Mouse (Mus musculus) heart, adult 2 months (tissue): ENCODE results near the gene 1700020A23Rik. TPM values are rescaled to one million over a fixed set of nuclear protein-coding genes. Genes with fewer than 3 reads are reported as not detected.

Experiments
- DNase-seq, 2 experiments: peaks; one replicate each; pipeline ENCODE4 v3.0.0; 2021
- H3K27ac ChIP-seq: fragments of 200-600 bp; 2 replicates; pipeline ENCODE4 v1.8.1; 2022
- H3K27me3 ChIP-seq: fragments of 200-500 bp; 2 replicates; pipeline ENCODE4 v1.6.1; 2012; ENCODE audit warnings: mild to moderate bottlenecking, low read length, inconsistent platforms, mixed read lengths; ENCODE audit not compliant: control insufficient read depth, insufficient read depth
- H3K36me3 ChIP-seq: fragments of 200-500 bp; 2 replicates; pipeline ENCODE4 v1.6.1; 2012; ENCODE audit warnings: low read length, inconsistent platforms; ENCODE audit not compliant: control insufficient read depth, insufficient read depth
- H3K4me1 ChIP-seq: fragments of 200-500 bp; 2 replicates; pipeline ENCODE4 v1.6.1; 2011; ENCODE audit warnings: low read length; ENCODE audit not compliant: control insufficient read depth, insufficient read depth
- H3K4me3 ChIP-seq: fragments of 200-600 bp; 2 replicates; pipeline ENCODE4 v1.8.1; 2022
- H3K79me2 ChIP-seq: fragments of 200-500 bp; replicated peaks from 2 replicates; pipeline ENCODE4 v1.6.1; 2012; ENCODE audit warnings: mild to moderate bottlenecking, inconsistent platforms, low read length, moderate library complexity, mixed read lengths; ENCODE audit not compliant: control insufficient read depth, insufficient read depth
- H3K9ac ChIP-seq: fragments of 200-500 bp; 2 replicates; pipeline ENCODE4 v1.6.1; 2012; ENCODE audit warnings: low read depth, mild to moderate bottlenecking, control low read depth, inconsistent platforms, low read length, mixed read lengths
- CTCF ChIP-seq: fragments of 200-600 bp; IDR thresholded peaks from 2 replicates; pipeline ENCODE4 v1.8.1; 2022; ENCODE audit warnings: antibody characterized with exemption, mild to moderate bottlenecking, moderate library complexity
- EP300 ChIP-seq: fragments of 200-500 bp; IDR thresholded peaks from 2 replicates; pipeline ENCODE4 v1.6.1; 2011; ENCODE audit warnings: low read depth, low read length, control low read depth; ENCODE audit not compliant: insufficient read depth
- POLR2A ChIP-seq: fragments of 200-500 bp; IDR thresholded peaks from 2 replicates; pipeline ENCODE4 v1.6.1; 2011; ENCODE audit warnings: mild to moderate bottlenecking, low read depth, low read length, control low read depth; ENCODE audit not compliant: insufficient read depth
- WGBS: fragments of 180-500 bp; shearing (Covaris S2); methylation state at CpG from one replicate; pipeline ENCODE4 v1.1.7; 2018; 5-methylcytosine and 5-hydroxymethylcytosine counted together
- intact Hi-C: fragments of 180-260 bp; cut with DNase I; formaldehyde crosslinking; loops from one replicate; pipeline ENCODE4 v1.15.1; 2025
- polyA plus RNA-seq: library from polyadenylated mRNA; depleted of rRNA; stranded (reverse); fragments of >200 nt; gene quantifications from 2 replicates; pipeline ENCODE4 v1.2.3, GENCODE M21; 2012
- total RNA-seq, 2 experiments: library from RNA; stranded (reverse); gene quantifications; 2 replicates each; pipeline ENCODE4 v1.2.3; 2021

1700020A23Rik gene
- total and polyA plus RNA-seq, 3 experiments = not detected

- Histone ChIP-seq H3K9ac (no peak within 1 kb of the TSS), H3K4me1 (no peaks in the 10 kb centered on the region), H3K79me2 (no peaks in the 10 kb centered on the region), H3K27ac (no peak within 1 kb of the TSS), H3K4me3 (no peak within 1 kb of the TSS), H3K36me3 (no peaks in the 10 kb centered on the region), H3K27me3 (no peaks in the 10 kb centered on the region)
- TF ChIP-seq CTCF (no peak), POLR2A (no peak), EP300 (no peak)
- intact Hi-C loops = no loop called here
- DNase-seq = no peak
- 83% methylated on average over 2 of the region's 2 CpGs for WGBS
Observed at GRCm38 (mm10) chr2:130406178-130406577, 1.1 kb downstream of the 1700020A23Rik start, which contains the start of gene Tmem239. Tmem239 (plus strand) TSS chr2:130406478.

- DNase-seq = no peak
- WGBS = 30% methylated on average over 6 of the region's 6 CpGs
- H3K27me3 ChIP-seq = no peaks in the 10 kb centered on the region
- H3K4me3 ChIP-seq = no peak overlapping the region
- no peak overlapping the region for H3K27ac ChIP-seq
- no peak for TF ChIP-seq POLR2A
- no peak for TF ChIP-seq CTCF
- no peak for TF ChIP-seq EP300
- no peaks in the 10 kb centered on the region for H3K4me1 ChIP-seq
- H3K9ac ChIP-seq = no peak overlapping the region
- intact Hi-C loops = loop anchor here (1.0 kb wide), 1 partner anchor 116 kb away; no protein-coding TSS in a partner anchor
- no peaks in the 10 kb centered on the region for H3K36me3 ChIP-seq
- no peaks in the 10 kb centered on the region for H3K79me2 ChIP-seq
Observed at GRCm38 (mm10) chr2:130408194-130408593, 3.1 kb downstream of the 1700020A23Rik start.

- WGBS = 32% methylated on average over 16 of the region's 16 CpGs
- Histone ChIP-seq H3K27ac (no peak overlapping the region), H3K27me3 (no peaks in the 10 kb centered on the region), H3K9ac (no peak overlapping the region), H3K4me1 (no peaks in the 10 kb centered on the region), H3K79me2 (no peaks in the 10 kb centered on the region), H3K4me3 (no peak overlapping the region), H3K36me3 (no peaks in the 10 kb centered on the region)
- intact Hi-C loops = loop anchor here (1.0 kb wide), 1 partner anchor 121 kb away; no protein-coding TSS in a partner anchor
- no peak; the same call in 1 of the 2 replicates for TF ChIP-seq CTCF
- TF ChIP-seq POLR2A = no peak
- TF ChIP-seq EP300 = no peak
- peak; percentile 81 to 89 for DNase-seq
Observed at GRCm38 (mm10) chr2:130411558-130412495, 6.8 kb downstream of the 1700020A23Rik start.

GRCm38 (mm10) chr2:130412775-130413174, 7.7 kb downstream of the 1700020A23Rik start:
- intact Hi-C loops = no loop called here

GRCm38 (mm10) chr2:130414094-130414856, 9.2 kb downstream of the 1700020A23Rik start:
- Histone ChIP-seq H3K4me1 (no peaks in the 10 kb centered on the region), H3K27ac (no peak overlapping the region), H3K36me3 (no peaks in the 10 kb centered on the region), H3K79me2 (no peaks in the 10 kb centered on the region), H3K27me3 (no peaks in the 10 kb centered on the region), H3K4me3 (no peak overlapping the region), H3K9ac (no peak overlapping the region)
- DNase-seq = no peak
- TF ChIP-seq CTCF (peak; percentile 40), EP300 (no peak)
- 78% methylated on average over 6 of the region's 6 CpGs for WGBS
- intact Hi-C loops = no loop called here

More at GRCm38 (mm10) chr2:130412775-130413174, 7.7 kb downstream of the 1700020A23Rik start:
- H3K4me3 ChIP-seq = no peak overlapping the region
- no peak overlapping the region for H3K27ac ChIP-seq
- H3K4me1 ChIP-seq = no peaks in the 10 kb centered on the region
- no peaks in the 10 kb centered on the region for H3K36me3 ChIP-seq
- WGBS = 78% methylated on average over 3 of the region's 3 CpGs
- no peaks in the 10 kb centered on the region for H3K79me2 ChIP-seq
- no peak for DNase-seq
- no peaks in the 10 kb centered on the region for H3K27me3 ChIP-seq
- TF ChIP-seq EP300 (no peak), POLR2A (no peak), CTCF (no peak)
- no peak overlapping the region for H3K9ac ChIP-seq
